Mouse (Mus musculus): ENCODE data around the gene Fgd1. TPM values are rescaled to one million over a fixed set of nuclear protein-coding genes. Genes with fewer than 3 reads are reported as not detected.

The Fgd1 gene
- polyA plus RNA-seq, 1 experiment = not detected

- H3K9me3 ChIP-seq (ENCODE audit: control insufficient read depth, low read length) = no peaks in the 10 kb centered on the region
- no peak overlapping the region for H3K4me3 ChIP-seq (replicated peaks)
- H3K27me3 ChIP-seq (ENCODE audit: control insufficient read depth) = no peaks in the 10 kb centered on the region
- H3K4me1 ChIP-seq (ENCODE audit: control insufficient read depth) = no peaks in the 10 kb centered on the region
- H3K36me3 ChIP-seq (ENCODE audit: control insufficient read depth) = no peaks in the 10 kb centered on the region; the same call in 1 of the 2 replicates
- TF ChIP-seq GATA1 (IDR thresholded peaks at IDR 0.05; ENCODE audit: low read length) = no peak
- no peak for TF ChIP-seq TAL1 (IDR thresholded peaks at IDR 0.05; ENCODE audit: low read length)
These were observed 30.1 kb downstream of the Fgd1 start for GRCm38 (mm10) chrX:151076007-151076406.

GRCm38 (mm10) chrX:151076941-151077485, 31.1 kb downstream of the Fgd1 start:
- H3K4me3 ChIP-seq (replicated peaks) = no peak overlapping the region
- no peaks in the 10 kb centered on the region for H3K9me3 ChIP-seq (ENCODE audit: control insufficient read depth, low read length)
- H3K4me1 ChIP-seq (ENCODE audit: control insufficient read depth) = no peaks in the 10 kb centered on the region
- TF ChIP-seq TAL1 (IDR thresholded peaks at IDR 0.05; ENCODE audit: low read length) (no peak), GATA1 (IDR thresholded peaks at IDR 0.05; ENCODE audit: low read length) (no peak)
- no peaks in the 10 kb centered on the region for H3K27me3 ChIP-seq (ENCODE audit: control insufficient read depth)
- no peaks in the 10 kb centered on the region; the same call in 1 of the 2 replicates for H3K36me3 ChIP-seq (ENCODE audit: control insufficient read depth)

GRCm38 (mm10) chrX:151085599-151085998, 39.6 kb downstream of the Fgd1 start:
- Histone ChIP-seq H3K4me1 (ENCODE audit: control insufficient read depth) (no peaks in the 10 kb centered on the region), H3K9me3 (ENCODE audit: control insufficient read depth, low read length) (no peaks in the 10 kb centered on the region), H3K27me3 (ENCODE audit: control insufficient read depth) (no peaks in the 10 kb centered on the region; the same call in 1 of the 2 replicates), H3K36me3 (ENCODE audit: control insufficient read depth) (peaks cover 39% of the 10 kb centered on the region), H3K4me3 (replicated peaks) (no peak overlapping the region)
- TF ChIP-seq TAL1 (IDR thresholded peaks at IDR 0.05; ENCODE audit: low read length) = no peak
- no peak for TF ChIP-seq GATA1 (IDR thresholded peaks at IDR 0.05; ENCODE audit: low read length)

- peaks cover 51% of the 10 kb centered on the region for H3K36me3 ChIP-seq (ENCODE audit: control insufficient read depth)
These were observed 41.5 kb downstream of the Fgd1 start for GRCm38 (mm10) chrX:151087418-151087817.

GRCm38 (mm10) chrX:151096171-151097058, 50.5 kb downstream of the Fgd1 start, which contains the start of gene Tsr2:
TSS of gene Tsr2 (minus strand) at chrX:151096543.
- Histone ChIP-seq H3K4me3 (replicated peaks) (peak within 1 kb of the TSS; percentile 81), H3K36me3 (ENCODE audit: control insufficient read depth) (peaks cover 6% of the 10 kb centered on the region), H3K9me3 (ENCODE audit: control insufficient read depth, low read length) (peaks cover 2% of the 10 kb centered on the region; the same call in 1 of the 2 replicates), H3K27me3 (ENCODE audit: control insufficient read depth) (peaks cover 2% of the 10 kb centered on the region; the same call in 1 of the 2 replicates), H3K4me1 (ENCODE audit: control insufficient read depth) (peaks cover 13% of the 10 kb centered on the region)
- TF ChIP-seq TAL1 (IDR thresholded peaks at IDR 0.05; ENCODE audit: low read length) = no peak
- no peak for TF ChIP-seq GATA1 (IDR thresholded peaks at IDR 0.05; ENCODE audit: low read length)

More at GRCm38 (mm10) chrX:151087418-151087817, 41.5 kb downstream of the Fgd1 start:
- Histone ChIP-seq H3K4me3 (replicated peaks) (no peak overlapping the region), H3K4me1 (ENCODE audit: control insufficient read depth) (no peaks in the 10 kb centered on the region), H3K27me3 (ENCODE audit: control insufficient read depth) (no peaks in the 10 kb centered on the region; the same call in 1 of the 2 replicates), H3K9me3 (ENCODE audit: control insufficient read depth, low read length) (no peaks in the 10 kb centered on the region)
- TF ChIP-seq GATA1 (IDR thresholded peaks at IDR 0.05; ENCODE audit: low read length) (no peak), TAL1 (IDR thresholded peaks at IDR 0.05; ENCODE audit: low read length) (no peak)

GRCm38 (mm10) chrX:151107301-151108067, 61.5 kb downstream of the Fgd1 start:
- no peaks in the 10 kb centered on the region for H3K36me3 ChIP-seq (ENCODE audit: control insufficient read depth)
- H3K27me3 ChIP-seq (ENCODE audit: control insufficient read depth) = no peaks in the 10 kb centered on the region; the same call in none of the 2 replicates
- no peaks in the 10 kb centered on the region for H3K9me3 ChIP-seq (ENCODE audit: control insufficient read depth, low read length)
- TF ChIP-seq GATA1 (IDR thresholded peaks at IDR 0.05; ENCODE audit: low read length) (no peak), TAL1 (IDR thresholded peaks at IDR 0.05; ENCODE audit: low read length) (no peak)
- H3K4me3 ChIP-seq (replicated peaks) = no peak overlapping the region
- H3K4me1 ChIP-seq (ENCODE audit: control insufficient read depth) = no peaks in the 10 kb centered on the region

GRCm38 (mm10) chrX:151116795-151117194, 70.8 kb downstream of the Fgd1 start:
- peaks cover 3% of the 10 kb centered on the region; the same call in 1 of the 2 replicates for H3K27me3 ChIP-seq (ENCODE audit: control insufficient read depth)
- H3K9me3 ChIP-seq (ENCODE audit: control insufficient read depth, low read length) = no peaks in the 10 kb centered on the region
- TF ChIP-seq GATA1 (IDR thresholded peaks at IDR 0.05; ENCODE audit: low read length) (no peak), TAL1 (IDR thresholded peaks at IDR 0.05; ENCODE audit: low read length) (no peak)
- H3K36me3 ChIP-seq (ENCODE audit: control insufficient read depth) = no peaks in the 10 kb centered on the region
- H3K4me3 ChIP-seq (replicated peaks) = no peak overlapping the region
- H3K4me1 ChIP-seq (ENCODE audit: control insufficient read depth) = no peaks in the 10 kb centered on the region

- no peaks in the 10 kb centered on the region for H3K4me1 ChIP-seq (ENCODE audit: control insufficient read depth)
- TF ChIP-seq GATA1 (IDR thresholded peaks at IDR 0.05; ENCODE audit: low read length) (no peak), TAL1 (IDR thresholded peaks at IDR 0.05; ENCODE audit: low read length) (no peak)
- H3K36me3 ChIP-seq (ENCODE audit: control insufficient read depth) = no peaks in the 10 kb centered on the region
- peaks cover 3% of the 10 kb centered on the region; the same call in 1 of the 2 replicates for H3K27me3 ChIP-seq (ENCODE audit: control insufficient read depth)
- no peaks in the 10 kb centered on the region for H3K9me3 ChIP-seq (ENCODE audit: control insufficient read depth, low read length)
- H3K4me3 ChIP-seq (replicated peaks) = no peak overlapping the region
These were observed 71.5 kb downstream of the Fgd1 start for GRCm38 (mm10) chrX:151117432-151117831.

All from erythroblast, embryonic 14.5 days (primary cell).